Mouse (Mus musculus): ENCODE results near the gene Gli2. TPM values are rescaled to one million over a fixed set of nuclear protein-coding genes. Genes with fewer than 3 reads are reported as not detected.
A peak's percentile ranks its signal among the peaks of the same experiment; 100 is the strongest.

The Gli2 gene
- polyA plus RNA-seq, 1 experiment from 2014 or later = 5.6 TPM

GRCm38 (mm10) chr1:118954434-118955301 lies 98.8 kb downstream of the Gli2 start:
- Histone ChIP-seq H3K4me3 (no peak overlapping the region), H3K36me3 (ENCODE audit: poor library complexity, severe bottlenecking) (peaks cover 5% of the 10 kb centered on the region; the same call in 1 of the 2 replicates), H3K27ac (peak overlapping the region; percentile 55), H3K4me2 (0 out of 2 replicates have a peak overlapping the region, but pooled peaks have one; percentile 2), H3K27me3 (no peaks in the 10 kb centered on the region), H3K9ac (no peak overlapping the region), H3K9me3 (replicated peaks) (no peaks in the 10 kb centered on the region), H3K4me1 (peaks cover 28% of the 10 kb centered on the region)
- WGBS = 34% methylated on average over 10 of the region's 10 CpGs
- peak; percentile 90 for ATAC-seq

- H3K9me3 ChIP-seq (replicated peaks) = 0 out of 2 replicates have a peak, but pooled peaks cover 3% of the 10 kb centered on the region
- H3K9ac ChIP-seq = no peak overlapping the region
- no peaks in the 10 kb centered on the region for H3K27me3 ChIP-seq
- no peak overlapping the region for H3K27ac ChIP-seq
- no peak overlapping the region for H3K4me2 ChIP-seq
- ATAC-seq = no peak
- 79% methylated on average over 3 of the region's 3 CpGs for WGBS
- H3K4me3 ChIP-seq = no peak overlapping the region
- H3K36me3 ChIP-seq (ENCODE audit: poor library complexity, severe bottlenecking) = peaks cover 15% of the 10 kb centered on the region; the same call in 1 of the 2 replicates
- H3K4me1 ChIP-seq = peaks cover 28% of the 10 kb centered on the region
These were observed 100.4 kb downstream of the Gli2 start for GRCm38 (mm10) chr1:118953031-118953430.

- Histone ChIP-seq H3K9me3 (replicated peaks) (0 out of 2 replicates have a peak, but pooled peaks cover 3% of the 10 kb centered on the region), H3K4me1 (peaks cover 28% of the 10 kb centered on the region), H3K4me2 (no peak overlapping the region), H3K27me3 (no peaks in the 10 kb centered on the region), H3K36me3 (ENCODE audit: poor library complexity, severe bottlenecking) (peaks cover 15% of the 10 kb centered on the region; the same call in 1 of the 2 replicates), H3K9ac (no peak overlapping the region), H3K27ac (no peak overlapping the region), H3K4me3 (no peak overlapping the region)
- WGBS = 77% methylated on average over 4 of the region's 5 CpGs
- ATAC-seq = no peak
These were observed 101.1 kb downstream of the Gli2 start for GRCm38 (mm10) chr1:118952318-118952717.

DNA sequence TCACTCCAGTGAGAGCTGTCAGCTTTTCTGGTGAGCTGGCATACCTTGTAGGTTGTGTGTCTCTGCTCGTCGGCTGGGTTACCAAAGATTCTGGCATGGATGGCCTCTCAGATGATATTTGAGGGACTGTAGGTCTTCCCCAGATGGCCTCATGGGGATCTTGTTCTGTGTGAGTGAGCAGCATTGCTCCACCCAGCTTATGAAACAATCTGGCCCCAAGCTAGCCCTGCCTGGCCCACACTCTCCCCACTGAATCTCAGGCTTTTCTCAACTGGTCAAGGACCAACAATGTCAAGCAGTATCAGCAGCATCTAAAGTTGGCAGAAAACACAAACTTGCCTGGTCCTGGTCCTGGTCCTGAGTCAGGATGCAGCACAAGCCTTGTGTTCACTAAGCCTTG lies 105.0 kb downstream of the Gli2 start:
- 77% methylated on average over 2 of the region's 2 CpGs for WGBS
- H3K4me1 ChIP-seq = no peaks in the 10 kb centered on the region
- 0 out of 2 replicates have a peak, but pooled peaks cover 3% of the 10 kb centered on the region for H3K9me3 ChIP-seq (replicated peaks)
- H3K27ac ChIP-seq = no peak overlapping the region
- no peak for ATAC-seq
- H3K27me3 ChIP-seq = no peaks in the 10 kb centered on the region
- H3K4me2 ChIP-seq = no peak overlapping the region
- H3K36me3 ChIP-seq (ENCODE audit: poor library complexity, severe bottlenecking) = peaks cover 15% of the 10 kb centered on the region; the same call in 1 of the 2 replicates
- H3K4me3 ChIP-seq = no peak overlapping the region
- H3K9ac ChIP-seq = no peak overlapping the region

DNA sequence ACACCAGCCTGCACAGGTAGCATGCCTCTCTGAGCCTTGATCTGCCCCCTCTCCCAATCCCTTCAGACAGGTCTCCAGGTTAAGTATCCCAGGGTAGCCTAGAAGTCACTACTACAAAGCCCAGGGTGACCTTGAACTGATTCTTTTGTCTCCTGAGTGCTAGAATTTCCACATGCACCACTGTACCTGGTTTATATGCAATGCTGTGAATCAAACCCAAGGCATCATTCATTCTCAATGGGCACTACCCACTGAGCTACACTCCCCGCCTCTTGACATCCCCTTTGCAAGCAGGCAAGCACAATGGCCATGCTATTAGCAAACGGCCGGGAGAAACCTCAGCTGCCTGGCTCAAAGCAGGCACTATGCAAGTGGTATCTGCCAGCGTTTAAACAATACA lies 106.2 kb downstream of the Gli2 start:
- no peaks in the 10 kb centered on the region for H3K27me3 ChIP-seq
- H3K9me3 ChIP-seq (replicated peaks) = 0 out of 2 replicates have a peak, but pooled peaks cover 3% of the 10 kb centered on the region
- H3K4me2 ChIP-seq = no peak overlapping the region
- WGBS = 49% methylated on average over 4 of the region's 4 CpGs
- no peak overlapping the region for H3K9ac ChIP-seq
- H3K4me1 ChIP-seq = 0 out of 2 replicates have a peak, but pooled peaks cover 2% of the 10 kb centered on the region
- ATAC-seq = no peak
- no peak overlapping the region for H3K27ac ChIP-seq
- H3K36me3 ChIP-seq (ENCODE audit: poor library complexity, severe bottlenecking) = peaks cover 15% of the 10 kb centered on the region; the same call in 1 of the 2 replicates
- no peak overlapping the region for H3K4me3 ChIP-seq

DNA sequence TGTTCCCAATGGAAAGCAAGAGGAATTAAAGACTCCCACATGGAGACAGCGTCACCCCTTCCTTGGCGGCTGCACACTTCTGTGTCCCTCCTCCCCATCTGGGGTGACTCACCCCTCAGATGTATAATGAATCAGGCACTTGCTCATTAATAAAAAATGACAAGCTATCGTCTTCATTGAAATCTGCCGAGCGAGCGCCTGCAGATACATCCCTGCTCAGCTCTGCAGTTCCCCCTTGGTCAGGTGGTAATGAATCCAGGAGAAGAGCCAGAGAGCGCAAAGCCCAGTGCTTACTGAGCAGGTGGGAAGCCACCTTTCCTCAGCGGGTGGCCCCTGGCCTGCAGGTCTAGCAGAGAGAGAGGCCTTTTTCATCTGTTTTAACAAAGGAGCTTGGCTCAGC lies 112.1 kb downstream of the Gli2 start:
- peak overlapping the region; percentile 58 for H3K27ac ChIP-seq
- H3K9me3 ChIP-seq (replicated peaks) = no peaks in the 10 kb centered on the region
- no peaks in the 10 kb centered on the region for H3K36me3 ChIP-seq (ENCODE audit: poor library complexity, severe bottlenecking)
- 50% methylated on average over 8 of the region's 8 CpGs for WGBS
- H3K4me3 ChIP-seq = no peak overlapping the region
- peak; percentile 20 for ATAC-seq
- no peaks in the 10 kb centered on the region for H3K27me3 ChIP-seq
- H3K4me1 ChIP-seq = peaks cover 32% of the 10 kb centered on the region
- no peak overlapping the region for H3K9ac ChIP-seq
- H3K4me2 ChIP-seq = no peak overlapping the region

DNA sequence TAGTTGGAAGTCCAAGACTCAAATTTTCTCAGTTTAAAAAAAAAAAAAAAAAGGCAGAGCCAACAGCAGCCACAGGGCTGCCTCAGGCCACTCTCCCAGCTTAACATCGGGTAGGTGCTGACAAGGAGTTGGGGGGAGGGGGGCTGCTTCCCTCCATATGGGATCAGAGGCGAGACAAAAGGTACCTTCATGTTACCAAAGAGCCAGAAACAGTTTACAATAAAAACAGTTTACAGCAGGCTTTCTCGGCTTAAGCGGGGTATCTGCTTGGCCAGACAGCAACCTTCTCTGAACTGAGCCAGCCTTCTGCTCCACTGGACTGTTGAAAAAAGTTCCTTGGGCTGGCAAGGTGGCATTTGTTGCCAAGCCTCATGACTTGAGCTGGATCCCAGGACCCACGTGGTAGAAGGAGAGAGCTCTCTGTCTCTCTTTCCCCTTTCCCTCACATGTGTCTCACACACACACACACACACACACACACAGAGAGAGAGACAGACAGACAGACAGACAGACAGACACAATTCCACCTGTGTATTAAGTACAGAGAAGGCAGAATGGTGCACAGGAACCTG lies 113.1 kb downstream of the Gli2 start:
- H3K4me1 ChIP-seq = peaks cover 42% of the 10 kb centered on the region
- ATAC-seq = peak; percentile 50; the same call in 1 of the 2 replicates
- H3K4me3 ChIP-seq = no peak overlapping the region
- H3K9me3 ChIP-seq (replicated peaks) = no peaks in the 10 kb centered on the region
- no peaks in the 10 kb centered on the region for H3K27me3 ChIP-seq
- H3K4me2 ChIP-seq = no peak overlapping the region
- WGBS = 30% methylated on average over 5 of the region's 5 CpGs
- no peaks in the 10 kb centered on the region for H3K36me3 ChIP-seq (ENCODE audit: poor library complexity, severe bottlenecking)
- H3K27ac ChIP-seq = peak overlapping the region; percentile 57; the same call in 1 of the 2 replicates
- H3K9ac ChIP-seq = no peak overlapping the region

DNA sequence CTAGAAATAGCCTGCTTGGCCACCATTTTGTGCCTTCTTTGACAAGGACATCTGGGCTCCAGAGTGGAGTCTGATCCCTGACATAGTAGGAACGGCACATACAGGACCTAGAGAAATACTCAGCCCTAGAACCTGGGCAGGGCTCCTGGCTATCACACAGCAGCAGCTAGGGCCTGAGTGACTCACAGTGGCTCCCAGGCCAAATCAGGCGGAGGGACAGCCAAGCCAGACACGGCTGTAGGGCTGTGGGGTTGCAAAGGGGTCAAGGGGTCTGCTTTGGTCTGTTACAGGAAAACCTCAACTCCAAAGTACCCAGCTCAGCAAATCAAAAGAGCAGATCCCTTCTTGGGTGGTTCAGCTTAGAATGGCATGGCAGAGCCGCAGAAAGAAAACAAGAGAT lies 115.2 kb downstream of the Gli2 start:
- Histone ChIP-seq H3K36me3 (ENCODE audit: poor library complexity, severe bottlenecking) (no peaks in the 10 kb centered on the region), H3K4me1 (peaks cover 46% of the 10 kb centered on the region), H3K9me3 (replicated peaks) (no peaks in the 10 kb centered on the region), H3K27me3 (no peaks in the 10 kb centered on the region), H3K4me3 (no peak overlapping the region), H3K9ac (no peak overlapping the region), H3K4me2 (no peak overlapping the region), H3K27ac (no peak overlapping the region)
- ATAC-seq = no peak
- 74% methylated on average over 4 of the region's 4 CpGs for WGBS

DNA sequence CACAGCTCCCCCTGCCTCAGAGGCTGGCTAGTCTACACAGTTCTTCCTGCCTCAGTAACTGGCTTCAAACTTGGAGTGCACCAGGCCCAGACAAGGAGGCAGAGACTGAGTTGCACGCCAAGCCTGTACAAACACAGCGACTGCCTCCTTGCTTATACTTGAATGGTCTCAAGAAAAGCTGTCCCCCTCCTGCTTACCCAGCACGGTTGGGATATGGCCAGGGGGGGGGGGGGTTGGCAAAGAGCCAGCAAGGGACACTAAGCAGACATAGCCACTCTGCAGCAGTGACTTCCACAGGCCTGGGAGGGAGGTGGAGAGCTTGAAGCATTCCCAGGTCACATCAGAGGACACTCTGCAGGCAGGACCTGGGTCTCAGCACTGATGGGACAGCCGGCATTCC lies 117.3 kb downstream of the Gli2 start:
- WGBS = 12% methylated on average over 4 of the region's 4 CpGs
- no peak overlapping the region for H3K4me3 ChIP-seq
- peak; percentile 76 for ATAC-seq
- no peaks in the 10 kb centered on the region for H3K27me3 ChIP-seq
- no peaks in the 10 kb centered on the region for H3K36me3 ChIP-seq (ENCODE audit: poor library complexity, severe bottlenecking)
- H3K27ac ChIP-seq = peak overlapping the region; percentile 65
- H3K4me1 ChIP-seq = peaks cover 38% of the 10 kb centered on the region
- no peak overlapping the region for H3K9ac ChIP-seq
- no peaks in the 10 kb centered on the region for H3K9me3 ChIP-seq (replicated peaks)
- no peak overlapping the region for H3K4me2 ChIP-seq

GRCm38 (mm10) chr1:118935518-118935917 lies 117.9 kb downstream of the Gli2 start:
- peak overlapping the region; percentile 65 for H3K27ac ChIP-seq
- no peak overlapping the region for H3K4me2 ChIP-seq
- whole genome bisulfite sequencing = 62% methylated on average over 6 of the region's 6 CpGs
- no peaks in the 10 kb centered on the region for H3K9me3 ChIP-seq (replicated peaks)
- no peak overlapping the region for H3K9ac ChIP-seq
- no peak overlapping the region for H3K4me3 ChIP-seq
- no peaks in the 10 kb centered on the region for H3K27me3 ChIP-seq
- H3K36me3 ChIP-seq (ENCODE audit: poor library complexity, severe bottlenecking) = no peaks in the 10 kb centered on the region
- H3K4me1 ChIP-seq = peaks cover 32% of the 10 kb centered on the region
- no peak for ATAC-seq

DNA sequence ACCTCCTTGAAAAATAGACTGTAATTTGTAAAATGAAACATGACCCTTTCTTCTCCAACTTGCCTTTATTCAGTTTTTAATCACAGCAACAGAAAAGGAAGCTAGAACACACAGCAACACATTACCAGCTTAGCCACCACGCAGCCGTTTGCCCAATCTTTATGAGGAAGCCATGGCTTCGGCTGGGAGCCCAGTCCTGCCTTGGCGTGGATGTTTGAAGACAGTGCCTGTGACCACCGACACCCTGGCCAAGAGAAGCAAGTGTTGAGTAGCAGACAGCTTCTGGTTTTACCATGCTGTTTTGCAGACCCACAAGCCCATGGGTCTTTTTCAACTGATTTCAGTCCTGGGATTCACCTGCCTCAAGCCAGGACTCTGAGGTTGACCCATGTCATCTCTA lies 121.3 kb downstream of the Gli2 start:
- no peak overlapping the region for H3K4me2 ChIP-seq
- no peak for ATAC-seq
- peaks cover 21% of the 10 kb centered on the region for H3K4me1 ChIP-seq
- no peak overlapping the region for H3K9ac ChIP-seq
- H3K9me3 ChIP-seq (replicated peaks) = no peaks in the 10 kb centered on the region
- H3K36me3 ChIP-seq (ENCODE audit: poor library complexity, severe bottlenecking) = no peaks in the 10 kb centered on the region
- 94% methylated on average over 5 of the region's 5 CpGs for WGBS
- H3K27ac ChIP-seq = no peak overlapping the region
- no peaks in the 10 kb centered on the region for H3K27me3 ChIP-seq
- no peak overlapping the region for H3K4me3 ChIP-seq
